Mouse (Mus musculus): ENCODE measurements around the gene Ddx25.

The Ddx25 gene

GRCm38 (mm10) chr9:35541488-35541887, 16.8 kb downstream of the Ddx25 start:
- peak; percentile 75 to 87 for DNase-seq (ENCODE audit: low spot score in 2 of 2)

DNA sequence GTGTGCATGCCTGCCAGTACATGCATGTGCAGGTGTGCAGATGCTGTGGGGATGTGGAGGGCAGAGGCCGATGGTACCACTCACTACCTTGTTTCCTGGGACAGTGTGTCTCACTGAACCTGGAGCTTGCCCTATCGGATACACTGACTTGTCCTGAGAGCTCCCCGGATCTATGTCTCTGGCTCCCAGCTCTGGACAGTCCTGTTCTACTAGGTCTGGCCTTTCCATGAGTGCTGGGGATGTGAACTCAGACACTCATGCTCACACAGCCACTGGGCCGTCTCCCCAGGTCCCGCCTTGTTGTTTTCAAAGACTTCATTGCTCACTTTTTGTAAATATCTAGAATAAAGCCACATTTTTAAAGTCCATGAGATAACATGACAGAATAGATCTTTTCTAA, 17.3 kb downstream of the Ddx25 start:
- DNase-seq (ENCODE audit: low spot score in 2 of 2) = no peak

DNA sequence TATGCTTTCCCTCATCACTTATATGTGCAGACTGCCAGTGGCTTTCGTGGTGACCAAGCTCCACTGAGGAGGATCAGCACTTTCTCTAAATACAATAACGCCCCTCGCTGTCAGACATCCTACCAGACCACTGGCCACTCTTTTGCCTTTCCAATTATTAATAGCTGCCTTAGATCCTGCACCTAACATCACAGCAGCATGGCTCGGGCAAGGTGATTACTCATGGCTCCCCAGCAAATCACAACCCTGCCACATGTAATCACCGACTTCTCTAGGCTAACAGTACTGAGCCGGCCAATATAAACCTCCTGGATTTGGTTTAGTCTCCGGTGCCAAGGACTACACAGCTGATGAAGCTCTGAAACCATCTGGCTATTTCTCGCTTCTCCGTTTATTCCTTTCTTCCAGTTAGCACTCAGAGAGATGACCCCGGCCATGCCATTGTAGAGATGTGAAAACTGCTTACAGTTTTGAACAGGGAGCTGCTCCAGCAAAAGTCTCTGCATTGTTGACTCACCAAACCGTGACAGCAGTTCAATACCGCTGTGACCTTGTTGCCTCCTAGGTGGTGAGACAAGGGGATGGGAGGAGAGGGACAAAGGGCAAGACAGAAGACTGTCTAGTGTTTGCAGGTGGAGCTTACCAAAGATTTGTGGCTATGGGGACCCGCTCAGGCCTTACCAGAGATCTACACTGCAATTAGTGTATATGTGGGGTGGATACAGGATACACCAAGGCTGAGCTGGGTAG, 19.2 kb downstream of the Ddx25 start:
- DNase-seq (ENCODE audit: low spot score in 2 of 2) = no peak

DNA sequence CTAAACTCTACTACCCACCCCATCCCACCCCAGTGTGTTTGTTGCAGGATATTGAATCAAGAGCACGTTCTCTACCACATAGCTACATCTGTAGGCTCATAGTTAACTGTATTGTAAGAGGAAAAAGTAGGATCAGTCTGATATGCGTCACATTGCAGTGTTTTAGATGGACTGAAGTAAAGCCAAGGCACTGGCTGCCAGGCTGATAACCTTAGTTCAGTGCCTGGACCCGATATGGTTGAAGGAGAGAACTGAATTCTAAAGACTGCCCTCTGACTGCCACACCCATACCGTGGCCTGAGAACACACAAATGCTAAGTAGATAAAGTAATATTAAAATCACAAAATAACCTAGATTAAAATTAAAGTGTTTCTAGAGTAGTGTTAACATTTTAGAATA, 22.5 kb downstream of the Ddx25 start:
- no peak for DNase-seq (ENCODE audit: low spot score in 2 of 2)

DNA sequence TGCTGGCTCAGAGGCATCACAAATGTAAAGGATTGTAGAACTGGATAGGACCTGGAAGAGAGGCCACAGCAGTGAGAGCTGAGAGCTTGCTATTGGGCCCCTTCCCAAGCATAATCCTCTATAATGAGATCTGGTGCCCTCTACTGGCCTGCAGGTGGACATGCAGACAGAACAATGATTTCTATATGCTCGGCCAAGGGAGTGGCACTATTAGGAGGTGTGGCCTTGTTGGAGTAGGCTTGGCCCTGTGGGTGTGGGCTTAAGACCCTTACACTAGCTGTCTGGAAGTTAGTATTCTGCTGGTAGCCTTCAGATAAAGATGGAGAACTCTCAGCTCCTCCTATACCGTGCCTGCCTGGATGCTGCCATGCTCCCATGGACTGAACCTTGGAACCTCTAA, 23.2 kb downstream of the Ddx25 start:
- DNase-seq (ENCODE audit: low spot score in 2 of 2) = peak; percentile 64 to 66

GRCm38 (mm10) chr9:35533266-35533665, 25.1 kb downstream of the Ddx25 start:
- no peak for DNase-seq (ENCODE audit: low spot score in 2 of 2)

DNA sequence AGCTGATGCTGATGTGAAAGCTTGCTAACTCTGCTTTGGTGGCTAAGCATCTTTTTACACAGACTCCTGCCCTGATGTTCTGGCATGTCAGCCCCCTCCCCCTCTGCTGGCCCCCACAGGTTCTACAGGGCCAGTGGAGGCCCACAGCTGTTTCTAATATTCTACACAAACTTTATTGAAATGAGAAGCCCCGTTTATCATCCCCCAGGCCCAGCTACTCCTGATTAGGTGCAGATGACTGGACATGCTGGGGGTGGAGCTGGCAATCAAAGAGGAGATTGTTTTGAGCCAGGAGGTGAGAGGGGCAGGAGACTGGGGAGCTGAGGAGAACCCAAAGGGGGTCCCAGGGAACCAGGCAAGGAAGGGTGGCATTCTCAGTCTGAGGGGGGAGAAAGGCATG, 28.5 kb downstream of the Ddx25 start:
- DNase-seq (ENCODE audit: low spot score in 2 of 2) = no peak

- DNase-seq (ENCODE audit: low spot score in 2 of 2) = no peak
Observed at GRCm38 (mm10) chr9:35529141-35529540, 29.2 kb downstream of the Ddx25 start.

DNA sequence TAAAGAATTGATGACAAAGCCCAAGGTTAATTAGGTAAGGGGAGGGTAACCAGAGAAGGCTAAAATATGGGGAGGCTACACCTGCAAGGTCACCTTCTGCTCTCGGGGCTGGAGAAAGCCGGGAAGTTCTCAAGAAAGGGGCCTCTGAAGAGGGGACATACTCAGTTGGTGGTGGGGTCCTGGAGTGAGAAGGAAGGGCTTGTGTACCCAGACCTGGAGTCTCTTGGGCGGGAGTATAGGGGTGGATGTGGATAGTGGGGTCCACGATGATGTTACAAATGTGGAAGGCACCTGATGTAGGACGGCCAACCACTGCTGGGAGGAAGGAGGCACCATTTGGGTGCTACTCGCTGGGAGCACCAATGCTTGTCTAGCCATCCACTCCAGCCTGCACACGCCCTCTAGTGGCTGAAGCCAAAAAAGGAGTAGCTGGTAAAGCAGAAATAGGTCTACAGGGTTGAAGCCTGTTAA, 34.4 kb downstream of the Ddx25 start:
- peak; percentile 84 to 86 for DNase-seq (ENCODE audit: low spot score in 2 of 2)

GRCm38 (mm10) chr9:35523541-35523940, 34.8 kb downstream of the Ddx25 start:
- DNase-seq (ENCODE audit: low spot score in 2 of 2) = peak; percentile 77 to 86

DNA sequence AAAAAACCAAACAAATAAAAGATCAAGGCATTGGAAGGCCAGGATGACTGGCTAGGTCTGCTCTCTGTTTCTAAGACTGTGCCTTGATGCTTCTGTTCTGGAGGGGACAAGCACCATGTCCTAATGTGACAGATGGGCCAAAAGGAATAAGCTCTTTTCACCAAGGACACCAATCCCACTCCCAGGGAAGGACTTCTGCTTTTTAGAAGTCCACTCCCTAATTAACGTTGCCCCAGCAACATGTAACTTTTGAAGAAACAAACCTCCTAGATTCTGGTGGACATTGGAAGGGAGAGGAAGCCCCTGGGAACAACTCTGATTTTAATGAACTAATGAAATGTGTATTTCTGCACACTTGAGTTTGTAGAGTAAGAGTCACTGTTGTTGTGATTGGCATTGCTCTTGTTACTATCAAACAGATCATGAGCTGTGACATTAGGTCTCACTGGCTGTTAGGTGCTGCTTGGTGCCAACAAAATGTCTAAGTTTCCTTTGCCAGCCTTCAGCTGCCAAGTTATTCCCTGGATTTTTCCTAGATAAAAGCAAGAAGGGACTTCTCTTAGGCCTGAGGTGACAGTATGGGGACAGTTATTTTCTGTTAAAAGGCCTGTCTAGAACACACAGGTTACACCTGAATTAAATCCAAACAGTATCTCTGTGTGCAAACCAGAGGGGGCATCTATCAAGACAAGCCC, 35.4 kb downstream of the Ddx25 start:
- DNase-seq (ENCODE audit: low spot score in 2 of 2) = no peak

DNA sequence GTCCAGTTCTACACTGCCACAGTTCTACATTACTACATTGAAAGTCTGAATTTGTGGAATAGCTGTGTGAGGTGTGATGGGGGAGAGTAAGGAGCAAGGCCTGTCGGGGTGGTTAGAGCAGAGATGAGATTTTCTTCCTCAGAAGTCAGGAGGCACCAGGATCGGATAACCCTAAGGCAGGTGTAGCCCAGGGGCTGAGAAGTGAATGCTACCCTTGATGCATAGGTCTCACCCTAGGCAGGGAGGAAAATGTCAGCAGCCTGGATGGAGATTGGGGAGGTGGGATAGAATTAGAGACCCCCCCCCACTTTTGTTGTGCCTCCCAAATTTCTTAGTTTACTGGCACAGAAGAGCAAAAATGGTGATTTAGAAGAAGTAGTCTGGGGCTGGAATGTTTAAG, 36.1 kb downstream of the Ddx25 start:
- no peak for DNase-seq (ENCODE audit: low spot score in 2 of 2)

DNA sequence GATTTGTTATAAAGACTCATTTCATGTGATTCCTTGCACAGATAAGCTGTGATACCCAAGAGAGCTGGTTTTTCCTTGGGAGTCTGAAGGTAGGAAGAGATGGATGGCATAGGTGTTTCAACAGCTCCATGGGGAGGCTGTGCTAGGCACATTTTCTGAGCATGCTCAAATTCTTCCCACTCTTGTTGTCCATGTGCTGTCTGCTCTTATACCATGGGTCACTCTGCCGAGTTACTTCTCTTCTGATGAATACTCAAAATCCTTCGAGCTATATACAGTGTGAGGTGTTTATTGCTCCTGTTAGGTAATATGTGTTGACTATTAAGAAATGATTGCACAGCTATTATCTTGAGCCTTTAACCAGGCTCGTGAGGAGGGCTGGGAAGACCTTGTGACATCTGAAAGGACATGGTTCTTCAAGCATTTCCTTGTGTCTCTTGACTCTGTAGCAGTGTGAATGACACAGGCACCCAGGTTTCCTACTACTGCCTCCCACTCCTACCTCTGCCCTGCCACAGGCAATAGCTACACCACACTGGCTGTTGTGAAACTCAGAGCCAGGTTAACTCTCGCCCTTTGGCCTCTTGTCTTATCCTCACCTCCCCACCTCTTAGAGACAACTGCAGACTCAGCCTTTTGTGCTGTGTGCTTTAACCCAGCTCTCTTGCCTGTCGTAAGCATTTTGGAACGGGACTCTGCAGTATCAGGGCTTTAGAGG, 37.5 kb downstream of the Ddx25 start:
- no peak for DNase-seq (ENCODE audit: low spot score in 2 of 2)

DNA sequence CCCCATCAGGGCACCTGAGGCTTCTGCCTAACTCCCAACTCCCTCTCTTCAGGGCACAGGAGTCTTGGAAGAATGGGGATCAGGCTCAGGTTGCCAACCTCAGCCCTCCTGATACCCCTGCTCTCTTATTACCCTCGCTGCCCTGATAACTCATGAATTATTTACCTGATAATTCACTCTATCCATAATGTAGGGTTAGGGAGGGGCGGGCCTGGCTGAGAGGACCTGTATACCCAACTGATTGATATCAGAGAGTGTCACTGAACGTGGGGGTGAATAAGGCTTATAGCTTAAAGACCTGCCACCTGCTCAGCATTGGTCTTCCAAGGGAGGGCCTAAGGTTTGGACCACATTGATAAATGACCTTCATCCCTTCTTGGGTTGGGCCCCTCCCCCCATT, 40.2 kb downstream of the Ddx25 start, which contains the start of gene Gm1113:
Gene Gm1113 (minus strand): TSS at position 101 of the 400 bp plus-strand sequence.
- DNase-seq (ENCODE audit: low spot score in 2 of 2) = no peak

DNA sequence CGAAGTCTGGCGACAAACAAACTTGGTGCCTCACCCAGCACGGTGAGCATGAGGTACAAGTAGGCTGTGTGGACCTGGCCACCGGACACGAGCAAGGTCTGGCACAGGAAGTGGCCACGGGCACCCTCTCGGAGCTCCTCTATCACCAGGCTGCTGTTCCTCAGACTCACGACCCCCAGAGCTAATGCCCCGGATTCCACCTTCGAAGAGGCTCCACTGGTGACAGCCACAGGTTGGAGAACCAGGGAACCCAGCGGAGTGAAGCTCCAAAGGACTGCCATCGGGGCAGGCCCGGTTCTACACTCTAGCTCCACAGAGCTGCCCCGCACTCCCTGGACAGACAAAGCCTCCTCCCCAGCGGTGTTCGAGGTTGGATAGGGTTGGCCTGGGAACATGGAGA, 41.6 kb downstream of the Ddx25 start:
- DNase-seq (ENCODE audit: low spot score in 2 of 2) = no peak

DNA sequence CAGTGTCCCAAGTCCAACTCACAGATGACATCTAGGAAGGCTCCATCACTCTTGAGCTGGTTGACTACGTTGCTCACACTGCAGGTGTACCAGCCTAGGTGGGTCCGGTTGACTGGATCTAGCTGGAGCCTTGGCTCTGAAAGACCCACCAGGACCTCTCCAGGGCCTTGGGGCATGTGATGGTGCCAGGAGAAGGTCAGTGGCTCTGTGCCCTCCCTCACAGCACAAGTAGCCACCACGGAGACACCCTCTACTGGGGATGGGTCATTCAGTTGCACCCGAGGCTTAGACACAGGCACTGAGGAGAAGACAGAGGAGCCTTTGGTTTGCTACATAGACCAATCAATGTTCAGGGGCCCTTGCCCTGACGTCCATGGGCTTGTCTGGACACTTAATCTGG, 42.1 kb downstream of the Ddx25 start:
- DNase-seq (ENCODE audit: low spot score in 2 of 2) = no peak

DNA sequence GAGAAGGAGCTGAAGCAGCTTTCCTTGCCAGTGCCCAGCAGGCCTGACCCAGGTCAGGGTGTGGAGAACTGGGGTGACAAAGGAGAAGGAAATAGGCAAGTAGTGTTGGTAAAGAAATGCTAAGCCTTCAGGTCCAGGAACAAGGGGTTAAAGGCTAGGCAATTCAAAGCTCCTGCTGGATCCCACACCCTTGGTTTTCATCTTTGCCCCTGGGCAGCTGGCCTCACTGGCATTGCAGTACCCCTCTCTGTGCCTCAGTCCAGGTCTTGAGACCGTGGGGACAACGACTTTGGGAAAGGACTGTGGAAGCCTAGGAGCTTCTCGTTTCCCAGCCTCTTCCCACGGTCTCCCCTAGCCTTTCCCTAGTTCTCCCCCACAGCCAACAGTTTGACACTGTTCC, 44.4 kb downstream of the Ddx25 start:
- no peak for DNase-seq (ENCODE audit: low spot score in 2 of 2)

DNA sequence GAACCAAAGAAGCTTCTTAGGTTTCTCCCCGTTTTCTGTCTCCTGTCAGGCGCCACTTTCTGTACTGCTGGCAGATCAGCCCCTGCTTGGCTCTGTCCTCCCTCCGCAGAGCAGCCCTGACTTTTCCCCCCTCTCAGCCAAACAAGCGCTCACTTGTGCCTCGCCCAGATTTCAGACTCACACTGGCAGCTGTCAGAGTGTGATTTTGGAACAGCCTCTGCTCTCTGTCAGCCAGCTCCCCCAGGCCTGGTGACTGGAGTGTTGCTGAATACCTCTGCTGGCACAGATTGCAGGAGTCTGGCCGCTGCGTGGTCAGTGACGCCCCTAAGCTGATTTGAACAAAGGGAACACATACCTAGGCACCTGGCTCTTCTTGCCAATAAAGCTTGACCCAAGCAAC, 50.1 kb downstream of the Ddx25 start:
- DNase-seq (ENCODE audit: low spot score in 2 of 2) = peak; percentile 60 to 63

GRCm38 (mm10) chr9:35502361-35503000, 55.8 kb downstream of the Ddx25 start:
- no peak for DNase-seq (ENCODE audit: low spot score in 2 of 2)

DNA sequence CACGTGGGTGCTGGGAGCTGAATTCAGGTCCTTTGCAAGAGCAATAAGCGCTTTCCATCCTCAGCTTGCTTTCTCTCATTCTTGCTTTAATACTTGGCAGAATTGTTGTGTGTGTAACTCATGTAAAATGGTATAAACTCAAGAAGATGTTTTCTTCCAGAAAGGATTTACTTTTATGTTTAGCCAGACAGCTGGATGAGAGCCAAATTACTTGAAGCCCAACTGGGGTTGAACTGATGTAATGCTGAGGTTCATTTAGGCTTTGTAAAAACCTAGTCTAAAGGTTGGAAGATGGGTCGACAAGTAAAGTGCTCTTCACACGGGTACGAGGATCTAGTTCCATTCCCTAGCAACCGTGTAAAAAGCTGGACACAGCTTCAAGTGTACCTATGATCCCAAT, 58.4 kb downstream of the Ddx25 start:
- no peak for DNase-seq (ENCODE audit: low spot score in 2 of 2)

DNA sequence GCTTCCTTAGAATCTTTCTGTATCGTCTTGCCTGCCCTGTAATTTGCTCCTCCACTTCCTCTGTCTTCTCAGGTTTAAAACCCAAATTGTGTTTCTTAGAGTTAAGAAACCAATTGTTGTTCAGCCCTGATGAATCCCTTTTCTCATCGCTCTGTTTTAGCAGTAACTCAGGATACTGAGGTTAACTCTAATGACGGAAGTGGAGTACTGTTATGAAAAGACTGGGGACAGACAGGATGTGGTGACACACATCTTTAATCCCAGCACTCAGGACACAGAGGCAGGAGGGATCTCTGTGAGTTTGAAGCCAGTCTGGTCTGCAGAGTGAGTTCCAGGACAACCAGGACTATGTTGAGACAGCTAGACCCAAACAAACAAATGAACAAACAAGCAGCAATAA, 62.9 kb downstream of the Ddx25 start:
- no peak for DNase-seq (ENCODE audit: low spot score in 2 of 2)

GRCm38 (mm10) chr9:35494937-35495336, 63.4 kb downstream of the Ddx25 start:
- no peak for DNase-seq (ENCODE audit: low spot score in 2 of 2)

Data from right cerebral cortex, postnatal 10 days (tissue).